Mouse (Mus musculus) erythroblast, adult 5-6 weeks (primary cell): ENCODE results near the gene Sh3pxd2b. TPM values are rescaled to one million over a fixed set of nuclear protein-coding genes. Genes with fewer than 3 reads are reported as not detected.
A peak's percentile ranks its signal among the peaks of the same experiment; 100 is the strongest.

Experiments
- ATAC-seq: replicated peaks from 2 replicates; pipeline ENCODE4 v1.8.0; 2016; ENCODE audit warnings: moderate number of reproducible peaks, mild to moderate bottlenecking, moderate TSS enrichment, inconsistent platforms; ENCODE audit not compliant: poor library complexity, low FRiP score, severe bottlenecking
- total RNA-seq, 2 experiments: library from RNA; stranded (forward) in 1 of 2; stranded (reverse) in 1 of 2; fragments of 150-400 nt in 1 of 2; fragments of 200-764, 138-1000 nt in 1 of 2; gene quantifications; 2 replicates each; pipeline versions ENCODE4 v1.2.3 to v1.2.4; 2015 to 2017; ENCODE audit warnings: low replicate concordance in 2 of 2

Sh3pxd2b gene
- total RNA-seq (2015; ENCODE audit: low replicate concordance) (0.42 and 0.96 TPM in 2 replicates), total RNA-seq (2017; ENCODE audit: low replicate concordance) (0.28 and 0.85 TPM in 2 replicates)

DNA sequence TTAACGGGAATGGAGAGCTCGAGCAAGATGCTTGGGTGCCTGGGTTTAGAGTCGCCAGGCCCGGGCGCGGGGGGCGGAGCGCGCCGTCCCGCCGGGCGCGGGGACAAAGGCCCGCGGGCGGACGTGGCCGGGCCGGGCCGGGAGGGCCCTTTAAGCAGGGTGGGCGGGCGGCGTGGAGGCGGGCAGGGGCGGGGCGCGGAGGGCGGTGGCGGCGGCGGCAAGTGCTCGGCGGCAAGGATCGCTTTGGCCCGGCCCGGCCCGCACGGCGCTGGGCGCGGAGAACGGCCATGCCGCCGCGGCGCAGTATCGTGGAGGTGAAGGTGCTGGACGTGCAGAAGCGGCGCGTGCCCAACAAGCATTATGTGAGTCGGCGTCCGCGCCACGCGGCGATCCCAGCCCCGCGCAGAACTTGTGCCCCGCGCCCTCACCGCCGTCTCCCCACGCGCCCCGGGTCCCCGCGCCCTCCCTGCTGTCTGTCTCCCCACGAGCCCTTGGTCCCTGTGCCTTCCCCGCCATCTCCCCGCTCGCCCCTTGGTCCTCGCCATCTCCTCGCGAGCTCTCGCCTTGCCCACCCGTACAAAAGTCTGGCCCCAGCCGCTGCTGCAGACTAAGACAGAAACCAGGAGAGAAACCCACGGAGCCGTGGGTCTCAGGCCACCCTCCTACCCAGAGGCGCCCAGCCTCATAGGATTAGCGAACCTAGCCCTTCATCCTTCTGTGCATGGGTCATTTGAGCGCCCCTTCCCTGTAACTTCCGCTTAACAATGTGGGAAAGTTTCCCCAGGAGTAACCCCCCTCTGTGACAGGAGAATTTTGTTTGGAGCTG is at the start of gene Sh3pxd2b:
Gene Sh3pxd2b (plus strand): TSS at position 214 of the 826 bp plus-strand sequence.
- ATAC-seq, result no peak

DNA sequence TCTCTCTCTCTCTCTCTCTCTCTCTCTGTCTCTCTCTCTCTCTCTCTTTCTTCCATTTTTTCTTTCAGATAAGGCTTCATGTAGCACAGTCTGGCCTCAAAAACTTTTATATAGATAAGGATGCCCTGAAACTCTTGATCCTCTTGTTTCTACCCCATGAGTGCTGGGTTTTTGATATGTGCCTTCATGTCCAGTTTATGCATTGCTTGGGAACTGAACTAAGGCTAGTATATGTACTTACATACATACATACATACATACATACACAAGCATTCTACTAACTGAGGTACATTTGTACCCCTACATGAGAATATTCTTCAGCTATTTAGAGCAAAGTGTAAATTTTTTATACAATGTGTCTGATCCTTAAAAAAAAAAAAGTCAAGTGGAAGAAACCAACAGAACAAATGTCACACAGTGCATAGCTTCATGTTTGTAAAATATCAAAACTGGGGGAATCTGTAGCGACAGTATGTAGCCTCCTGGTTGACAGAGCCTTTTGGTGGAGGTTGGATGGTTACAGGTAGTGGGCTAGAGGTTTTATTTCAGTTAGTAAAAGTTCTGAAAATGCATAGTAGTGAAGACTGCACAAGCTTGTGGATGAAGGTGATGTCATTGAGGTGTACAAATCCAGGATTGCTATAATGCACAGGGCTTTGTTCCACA is 49.6 kb upstream of the Sh3pxd2b start:
- peak; percentile 19 for ATAC-seq

DNA sequence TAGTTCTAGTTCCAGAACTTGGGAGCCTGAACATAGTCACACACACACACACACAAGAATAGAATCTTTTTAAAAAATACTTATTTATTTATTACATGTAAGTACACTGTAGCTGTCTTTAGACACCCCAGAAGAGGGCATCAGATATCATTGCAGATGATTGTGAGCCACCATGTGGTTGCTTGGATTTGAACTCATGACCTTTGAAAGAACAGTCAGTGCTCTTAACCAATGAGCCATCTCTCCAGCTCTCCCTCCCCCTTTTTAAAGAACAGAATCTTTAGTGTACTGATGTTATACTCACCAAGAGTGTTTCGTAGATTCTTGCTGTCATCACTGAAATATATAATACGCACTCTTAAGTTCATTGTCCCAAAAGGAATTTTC is 49.1 kb upstream of the Sh3pxd2b start:
- no peak for ATAC-seq

DNA sequence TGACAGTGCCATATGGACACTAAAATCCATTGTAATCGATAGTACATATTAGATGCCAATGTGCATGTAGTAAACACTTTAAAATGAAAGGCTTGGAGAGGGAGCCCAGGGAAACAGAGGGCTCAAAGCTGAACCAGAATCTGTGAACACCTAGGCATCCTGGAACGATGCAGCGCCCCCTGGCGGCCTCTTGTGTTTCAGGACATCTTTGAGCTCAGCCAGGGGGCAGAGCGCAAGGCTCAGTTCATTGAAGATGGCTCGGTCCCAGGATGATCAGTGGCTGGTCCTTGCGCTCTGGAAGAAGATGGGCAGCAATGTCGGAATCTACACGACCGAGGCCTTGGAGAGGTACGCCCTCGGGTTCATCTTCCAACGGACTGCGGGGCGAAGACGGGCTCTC is 47.8 kb upstream of the Sh3pxd2b start, which contains the start of gene Hbq1a:
Gene Hbq1a (plus strand): TSS at position 205 of the 400 bp plus-strand sequence.
- peak; percentile 10 for ATAC-seq

DNA sequence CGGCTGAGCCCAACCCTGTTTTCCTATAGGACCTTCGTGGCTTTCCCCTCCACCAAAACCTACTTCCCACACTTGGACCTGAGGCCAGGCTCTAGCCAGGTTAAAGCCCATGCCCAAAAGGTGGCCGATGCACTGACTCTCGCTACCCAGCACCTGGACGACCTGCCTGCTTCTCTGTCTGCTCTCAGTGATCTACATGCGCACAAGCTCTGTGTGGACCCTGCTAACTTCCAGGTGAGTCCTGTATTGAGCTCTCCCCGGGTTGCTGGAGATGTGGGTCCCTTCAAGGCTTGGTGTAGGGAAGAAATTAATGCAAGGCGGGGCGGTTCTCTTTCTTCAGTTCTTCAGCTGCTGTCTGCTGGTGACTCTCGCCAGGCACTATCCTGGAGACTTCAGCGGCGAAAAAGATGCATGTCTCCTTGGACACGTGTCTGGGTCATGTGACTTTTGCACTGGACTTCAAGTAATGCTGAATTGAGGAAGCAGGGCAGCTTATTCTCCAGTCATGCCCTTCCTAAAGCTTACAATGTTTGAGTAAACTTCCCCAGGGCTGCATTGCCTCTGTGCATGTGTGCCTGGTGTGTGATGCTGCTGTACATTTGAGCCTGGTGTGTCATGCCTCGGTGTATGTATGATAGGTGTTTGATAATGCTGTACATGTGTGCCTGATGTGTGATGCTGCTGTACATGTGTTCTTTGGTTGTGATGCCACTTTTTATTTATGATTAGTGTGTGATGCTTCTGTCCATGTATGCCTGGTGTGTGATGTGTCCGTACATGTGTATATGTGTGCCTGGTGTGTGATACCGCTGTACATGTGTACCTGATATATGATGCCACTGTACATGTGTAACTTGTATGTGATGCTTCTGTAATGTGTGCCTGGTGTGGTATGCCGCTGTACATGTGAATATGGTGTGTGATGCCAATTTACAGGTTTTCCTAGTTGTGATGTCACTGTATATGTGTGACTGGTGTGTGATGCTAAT is 47.0 kb upstream of the Sh3pxd2b start:
- ATAC-seq, result no peak

DNA sequence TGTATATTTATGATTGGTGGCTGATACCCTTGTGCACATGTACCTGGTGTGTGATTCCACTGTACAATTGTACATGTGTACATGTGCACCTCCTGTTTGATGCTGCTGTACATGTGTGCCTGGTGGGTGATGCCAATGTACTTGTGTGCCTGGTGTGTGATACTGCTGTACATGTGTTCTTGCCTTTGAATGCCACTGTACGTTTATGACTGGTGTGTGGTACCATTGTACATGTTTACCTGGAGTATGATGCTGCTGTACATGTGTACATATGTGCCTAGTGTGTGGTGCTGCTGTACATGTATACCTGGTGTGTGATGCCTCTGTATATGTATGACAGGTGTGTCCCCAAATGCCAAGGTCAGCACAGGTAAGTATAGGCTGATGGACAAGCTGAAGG is 46.1 kb upstream of the Sh3pxd2b start:
- ATAC-seq, result no peak

DNA sequence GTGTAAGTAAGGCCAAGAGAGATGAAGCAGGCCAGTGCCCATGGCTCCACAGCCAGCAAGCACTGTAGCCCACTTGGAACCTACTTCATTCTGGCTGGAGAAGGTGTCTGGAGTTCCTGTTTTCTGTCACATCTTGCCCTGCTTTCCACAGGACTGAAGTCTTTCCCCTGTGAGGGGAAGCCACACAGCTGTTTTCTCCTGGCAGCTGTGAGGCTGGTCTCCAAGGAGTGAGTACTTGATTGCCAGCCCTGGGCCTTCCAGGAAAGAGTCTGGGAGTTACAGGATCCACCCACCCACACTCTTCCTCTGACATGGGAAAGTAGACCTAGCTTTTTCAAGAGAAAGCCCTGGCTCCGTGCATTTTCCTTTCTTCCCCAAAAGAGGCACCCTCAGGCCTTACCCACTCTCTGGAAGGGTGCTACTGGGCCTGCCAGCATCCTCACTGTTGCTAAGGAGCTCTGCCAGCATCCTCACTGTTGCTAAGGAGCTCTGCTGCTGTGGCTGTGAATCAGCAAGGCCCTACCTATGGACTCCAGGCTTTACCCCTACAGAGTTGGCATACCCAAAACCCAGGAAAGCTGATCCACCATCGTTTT is 44.7 kb upstream of the Sh3pxd2b start:
- ATAC-seq, result no peak

DNA sequence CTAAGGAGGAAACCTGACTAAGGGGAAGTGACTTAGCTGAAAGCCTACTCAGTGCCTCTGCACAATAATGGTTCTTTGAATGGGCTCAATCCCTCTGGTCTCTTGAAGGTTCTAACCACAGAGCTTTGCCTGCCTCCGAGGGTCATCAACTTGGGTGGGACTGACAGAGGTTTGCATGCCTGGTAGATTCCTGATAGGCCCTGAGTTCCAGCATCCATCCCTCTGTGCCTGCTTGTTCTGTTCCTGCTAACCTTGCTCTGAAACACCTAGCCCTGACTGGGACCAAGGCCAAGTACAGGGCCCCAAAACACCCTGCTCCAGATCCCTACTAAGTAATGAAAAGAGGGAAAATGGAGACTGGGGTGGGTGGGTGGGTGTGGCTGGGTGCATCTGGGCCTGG is 44.2 kb upstream of the Sh3pxd2b start:
- ATAC-seq, result no peak

DNA sequence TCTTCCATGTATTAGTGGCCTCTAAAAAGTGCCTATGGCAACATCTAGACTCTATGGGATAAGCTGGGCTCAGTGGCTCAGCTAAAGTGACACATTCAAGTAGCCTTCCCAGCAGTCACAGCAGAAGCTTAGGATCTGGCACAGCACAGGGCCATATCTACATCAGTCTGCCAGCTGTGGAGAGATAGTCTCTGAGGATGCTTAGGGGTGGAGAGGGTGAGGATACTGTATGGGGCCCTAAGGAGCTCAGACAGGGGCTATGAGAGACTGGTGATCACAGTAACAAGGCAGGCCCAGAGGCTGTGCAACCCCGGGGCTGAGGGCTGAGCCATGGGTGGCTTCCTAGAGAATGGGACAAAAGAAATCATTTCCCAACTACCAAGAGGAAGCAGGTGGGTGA is 40.6 kb upstream of the Sh3pxd2b start:
- ATAC-seq, result 0 out of 2 replicates have a peak, but pooled peaks have one; percentile 24

DNA sequence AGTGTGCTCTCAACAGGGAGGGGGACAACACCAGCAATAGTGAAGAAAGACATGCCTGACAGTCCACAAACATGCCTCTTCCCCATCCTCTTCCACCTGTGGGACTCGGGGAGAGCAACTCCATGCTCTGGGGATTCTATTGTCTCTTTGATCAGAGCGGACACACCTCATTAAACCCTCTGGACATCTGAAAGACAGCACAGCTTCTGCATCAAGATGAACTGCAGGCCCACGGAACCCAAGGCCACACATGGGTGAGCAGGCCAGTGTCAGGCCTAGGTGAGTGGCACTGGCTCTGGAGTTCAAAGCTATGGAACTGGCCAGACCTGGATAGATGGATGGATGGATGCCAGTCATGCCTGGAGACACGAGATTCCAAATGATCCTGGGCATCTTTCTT is 38.2 kb upstream of the Sh3pxd2b start:
- ATAC-seq, result no peak

DNA sequence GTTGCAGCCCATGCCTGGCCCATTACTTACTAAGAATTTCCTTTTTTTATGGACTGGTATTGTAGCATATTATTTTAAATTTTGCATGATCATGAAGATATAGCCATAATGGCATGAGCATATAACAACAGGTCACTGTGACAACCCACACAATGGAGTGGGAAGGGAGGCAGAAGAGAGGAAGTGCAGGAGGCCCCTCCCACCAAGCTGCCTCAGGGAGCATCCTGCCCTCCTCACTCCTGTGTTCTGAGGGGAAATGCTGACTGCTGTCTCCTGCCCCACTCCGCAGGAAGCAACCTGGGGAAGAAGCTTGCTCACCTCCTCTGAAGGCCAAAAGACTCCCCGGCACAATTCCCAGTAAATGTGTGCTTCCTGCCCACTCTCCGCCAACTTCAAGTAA is 37.7 kb upstream of the Sh3pxd2b start:
- ATAC-seq, result no peak

DNA sequence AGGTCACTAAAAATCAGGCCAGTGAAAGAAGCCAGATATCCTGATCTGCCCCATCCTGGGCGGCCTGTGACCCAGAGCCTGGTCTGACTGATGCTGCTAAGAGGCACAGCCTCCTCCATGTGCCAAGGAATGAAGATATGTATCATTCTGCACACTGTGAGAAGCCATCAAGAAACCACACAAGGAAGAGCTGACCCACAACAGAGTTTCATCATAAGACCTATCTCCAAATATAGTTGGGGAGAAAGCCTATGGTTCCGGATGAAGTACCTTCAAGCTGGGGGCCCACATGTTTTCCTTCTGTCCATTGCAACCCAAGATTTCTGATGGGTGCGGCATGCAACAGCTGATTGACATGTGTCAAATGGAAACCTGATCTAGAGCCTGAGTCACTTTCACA is 31.6 kb upstream of the Sh3pxd2b start:
- no peak for ATAC-seq

DNA sequence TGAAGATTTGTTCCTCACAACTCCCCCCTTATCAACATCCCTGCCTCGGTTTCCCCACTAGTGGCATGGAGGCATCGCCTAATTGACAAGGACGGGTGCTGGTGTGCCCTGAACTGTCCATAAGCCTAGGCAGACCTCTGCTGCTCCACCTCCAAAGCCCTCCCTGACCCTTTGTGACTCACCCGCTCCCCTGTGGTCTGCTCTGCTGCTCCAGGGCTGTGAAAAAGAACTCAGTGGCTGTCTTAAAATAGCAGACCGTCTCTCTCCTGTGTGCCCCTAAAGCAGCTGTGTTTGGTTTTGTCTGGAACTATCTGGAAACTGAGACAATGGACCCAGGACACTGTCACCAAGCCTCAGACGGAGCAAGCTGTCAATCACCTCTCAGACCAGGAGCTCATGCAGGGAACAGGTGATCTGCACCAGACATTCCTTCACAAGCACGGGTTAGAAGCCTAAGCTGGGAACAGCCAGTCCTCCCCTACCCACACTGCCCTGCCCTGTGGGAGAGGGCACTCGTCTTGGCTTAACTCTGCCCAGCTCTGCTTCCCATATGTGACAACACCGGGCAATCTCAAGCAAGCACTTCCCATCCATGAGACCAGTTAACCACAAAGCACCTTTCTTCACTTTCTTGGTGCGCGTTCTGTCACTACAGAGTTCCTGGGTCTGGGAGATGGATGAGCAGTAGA is 27.0 kb upstream of the Sh3pxd2b start:
- peak; percentile 8; the same call in 1 of the 2 replicates for ATAC-seq

DNA sequence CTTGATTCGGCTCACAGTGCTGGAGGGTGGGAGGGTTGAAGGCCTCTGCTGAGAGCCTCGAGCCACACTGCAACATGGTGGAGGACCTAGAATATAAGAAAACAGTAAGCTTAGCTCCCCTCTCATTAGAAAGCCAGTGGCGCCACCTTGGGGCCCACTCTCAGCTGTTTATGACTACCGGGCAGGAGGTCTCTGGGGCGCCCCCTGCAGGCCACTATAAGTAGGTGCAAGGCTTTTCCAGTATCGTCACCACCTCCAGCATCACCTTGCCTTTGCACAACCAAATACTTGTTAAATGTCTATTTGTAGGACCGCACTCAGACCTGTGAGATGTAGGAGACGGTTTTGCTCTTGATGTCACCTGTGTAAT is 26.4 kb upstream of the Sh3pxd2b start:
- peak; percentile 83 for ATAC-seq

DNA sequence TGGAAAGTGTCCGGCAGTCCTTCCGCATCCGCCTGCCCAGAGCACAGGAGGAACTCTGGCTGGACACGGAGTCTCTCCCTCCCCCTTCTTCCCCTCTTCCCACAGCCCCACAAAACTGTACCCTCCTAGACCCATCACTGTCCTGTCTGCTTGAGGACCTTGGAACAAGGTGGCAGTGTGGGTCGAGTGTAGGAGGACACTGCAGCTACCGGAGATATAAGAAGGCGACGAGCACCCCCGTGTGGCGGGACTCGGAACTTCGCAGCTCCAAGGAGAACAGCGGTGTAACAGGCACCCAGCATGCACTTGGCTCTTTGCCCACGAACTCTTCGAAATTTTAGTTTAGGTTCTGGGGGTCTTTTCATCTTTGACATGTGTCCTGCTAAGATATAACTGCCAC is 23.0 kb upstream of the Sh3pxd2b start:
- ATAC-seq, result peak; percentile 85

DNA sequence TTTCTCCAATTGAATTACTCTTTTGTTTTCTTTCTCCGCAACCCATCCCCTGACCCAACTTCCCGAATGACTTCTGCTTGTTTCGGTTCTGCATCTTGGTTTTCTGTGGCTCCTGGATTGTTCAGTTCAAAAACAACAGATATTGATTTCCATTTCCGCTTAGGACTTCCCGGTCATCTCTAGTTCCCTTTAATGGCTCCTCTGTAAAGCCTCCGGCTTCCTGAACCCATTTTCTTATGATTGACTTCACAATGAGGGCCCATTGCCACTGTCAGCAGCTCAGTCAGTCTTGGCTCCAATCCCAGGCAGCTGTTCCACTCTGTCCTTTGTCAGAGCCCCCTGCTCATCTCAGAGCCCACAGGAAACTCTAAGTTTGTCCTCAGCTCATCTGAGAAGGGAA is 16.5 kb upstream of the Sh3pxd2b start:
- no peak for ATAC-seq

DNA sequence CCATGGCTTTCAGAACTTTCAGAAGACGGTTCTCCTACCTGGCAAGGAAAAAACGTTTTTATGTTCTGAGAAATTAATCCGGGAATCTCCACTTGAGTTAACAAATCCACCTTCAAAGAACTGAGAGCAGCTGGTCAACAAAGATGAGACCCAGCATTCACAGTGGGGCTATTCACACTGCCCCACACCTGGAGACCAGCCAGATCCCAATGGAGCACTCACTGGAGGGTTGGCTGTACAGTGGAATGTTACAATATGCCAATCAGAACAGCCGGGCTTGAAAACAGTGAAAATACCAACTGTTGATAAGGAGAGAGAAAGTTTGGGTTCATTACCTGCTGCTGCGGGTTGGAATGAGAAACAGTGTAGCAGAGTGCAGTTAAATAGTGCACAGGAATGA is 15.8 kb upstream of the Sh3pxd2b start:
- no peak for ATAC-seq

DNA sequence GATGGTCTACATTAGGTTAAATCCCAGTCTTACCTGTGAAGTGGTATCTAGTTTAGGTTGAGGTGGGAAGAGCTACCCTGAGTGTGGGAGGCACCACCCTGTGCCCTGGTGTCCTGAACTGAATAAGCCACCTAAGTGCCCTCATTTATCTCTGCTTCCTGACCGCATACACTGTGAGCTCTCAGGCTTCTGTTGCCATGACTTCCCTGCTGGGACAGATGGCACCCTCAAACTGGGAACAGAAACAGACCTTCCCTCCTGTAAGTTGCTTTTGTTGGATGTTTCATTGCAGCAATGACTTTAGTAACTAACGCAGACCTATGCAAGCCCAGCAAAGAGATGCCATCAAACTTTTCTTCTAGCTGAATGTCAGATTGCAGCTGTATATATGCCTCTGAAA is 14.4 kb upstream of the Sh3pxd2b start:
- no peak; the same call in 1 of the 2 replicates for ATAC-seq

DNA sequence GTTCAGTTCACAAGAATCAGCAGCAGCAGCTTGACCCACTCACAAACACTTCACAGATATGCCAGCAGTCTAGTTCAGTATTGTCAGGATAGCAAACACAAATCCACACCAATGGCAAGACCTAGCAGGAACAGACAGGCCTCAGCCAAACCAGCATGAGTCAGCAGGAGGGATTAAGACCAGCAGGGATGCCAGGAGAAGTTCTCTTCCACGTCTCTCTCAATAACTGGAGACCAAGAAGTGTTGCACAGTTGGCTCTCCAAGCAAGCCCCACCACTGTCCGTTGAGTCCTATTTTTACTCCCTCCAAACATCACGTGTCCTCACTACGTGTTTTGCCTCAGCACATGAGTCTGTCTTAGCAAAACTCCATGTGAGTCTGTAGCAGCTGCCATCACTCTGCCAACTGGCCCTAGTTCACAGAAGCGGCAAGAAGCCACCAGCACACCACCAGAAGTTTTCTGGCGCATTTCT is 11.1 kb upstream of the Sh3pxd2b start:
- no peak for ATAC-seq
